Comparison of ENCODE assay signal across 16 mouse cellular contexts in the genomic region with DNA sequence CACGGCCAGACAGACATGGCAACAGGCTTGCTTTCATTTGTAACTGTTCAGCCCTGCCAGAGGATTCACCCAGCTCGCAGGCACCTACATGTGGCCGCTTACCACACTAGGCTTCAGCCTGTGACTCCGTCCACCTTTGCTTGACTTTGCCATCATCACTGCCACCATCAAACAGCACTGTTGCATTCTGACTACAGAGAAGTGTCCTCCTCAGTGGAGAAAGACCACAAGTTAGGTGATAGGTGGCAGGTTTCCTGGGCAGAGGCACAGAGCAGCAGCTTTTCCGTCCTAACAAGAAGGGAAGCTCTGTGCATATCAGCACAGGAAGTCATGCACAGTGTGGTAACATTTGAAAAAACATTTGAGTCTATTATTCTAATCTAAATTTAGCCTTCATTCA.
DNase-seq lines count a peak whose midpoint lies in the region; ATAC-seq lines count a peak whose summit lies in the region.
"Had no signal": no experiment of that assay in that cellular context is flagged by ENCODE, and none has a peak within 500 bp of the region (broad histone marks: within the 10 kb centered on the region; RNA-seq: fewer than 3 reads in every experiment).

No protein-coding gene starts in this region.

- 64% methylated on average over 5 of the region's 5 CpGs for WGBS in heart, embryonic 16.5 days

- H3K27ac ChIP-seq in heart, embryonic 16.5 days (ENCODE audit: low read length) = peak overlapping the region; percentile 28; the same call in 1 of the 2 replicates
- H3K27ac ChIP-seq: embryonic facial prominence, embryonic 13.5 days; liver, embryonic 15.5 days; stomach, postnatal 0 days had no signal

- H3K9me3 ChIP-seq in heart, embryonic 16.5 days (replicated peaks; ENCODE audit: control insufficient read depth, low read length) = no peaks in the 10 kb centered on the region
- H3K9me3 ChIP-seq: embryonic facial prominence, embryonic 13.5 days; liver, embryonic 15.5 days had no signal

- peaks cover 46% of the 10 kb centered on the region for H3K4me1 ChIP-seq in heart, embryonic 16.5 days (ENCODE audit: control insufficient read depth, insufficient read depth, low read length)

- H3K36me3 ChIP-seq in heart, embryonic 16.5 days (ENCODE audit: control insufficient read depth, insufficient read depth) = no peaks in the 10 kb centered on the region
- H3K36me3 ChIP-seq: embryonic facial prominence, embryonic 13.5 days; liver, embryonic 15.5 days had no signal

- DNase-seq in heart, postnatal 10 days = no peak
- peak; percentile 58 for DNase-seq in thymus, postnatal 0 days (ENCODE audit: low spot score)
- DNase-seq in c-Kit-positive CD71-positive TER-119-positive erythroid progenitor cells, embryonic 14.5 days (ENCODE audit: low spot score) = no peak
- DNase-seq in urinary bladder, adult 18-20 months (ENCODE audit: low spot score in 2 of 2) = no peak
- DNase-seq in ovary, postnatal 10 days (ENCODE audit: low spot score) = no peak
- DNase-seq: adrenal gland, adult 8-10 months; cerebellum, postnatal 10 days; kidney, adult 8-10 months had no signal

- H3K27me3 ChIP-seq in heart, embryonic 16.5 days (ENCODE audit: control insufficient read depth, insufficient read depth, low read length) = no peaks in the 10 kb centered on the region
- H3K27me3 ChIP-seq: CH12.LX; embryonic facial prominence, embryonic 13.5 days; liver, embryonic 15.5 days had no signal

- H3K4me2 ChIP-seq in heart, embryonic 16.5 days (ENCODE audit: low read depth, low read length) = peak overlapping the region; percentile 16; the same call in 1 of the 2 replicates
- H3K4me2 ChIP-seq: embryonic facial prominence, embryonic 13.5 days; liver, embryonic 15.5 days had no signal

- H3K4me3 ChIP-seq in heart, embryonic 16.5 days (ENCODE audit: low read length) = no peak overlapping the region
- H3K4me3 ChIP-seq: embryonic facial prominence, embryonic 13.5 days; liver, embryonic 15.5 days; myocyte had no signal

- intact Hi-C loops in heart, postnatal 10 days (cut with DNase I) = no loop called here

- no peak for ATAC-seq in heart, embryonic 16.5 days (replicated peaks; ENCODE audit: extremely low read depth, insufficient read depth, low FRiP score)
- ATAC-seq in CD4-positive, CD25-positive, alpha-beta regulatory T cell, adult 4 months = peak; percentile 81
- peak; percentile 67 for ATAC-seq in megakaryocyte, adult 5-6 weeks (ENCODE audit: poor library complexity, severe bottlenecking)

- H3K9ac ChIP-seq in heart, embryonic 16.5 days (ENCODE audit: low read length) = no peak overlapping the region
- H3K9ac ChIP-seq: embryonic facial prominence, embryonic 13.5 days; liver, embryonic 15.5 days had no signal
